Mouse (Mus musculus): ENCODE data around the gene Slirp.

GRCm38 (mm10) chr12:87444211-87444610 lies 515 bp downstream of the Slirp start:
- TF ChIP-seq GATA1 (IDR thresholded peaks at IDR 0.05; ENCODE audit: low read length) (no peak), TAL1 (IDR thresholded peaks at IDR 0.05; ENCODE audit: low read length) (no peak)
